8 mouse cellular contexts compared by ENCODE assay signal in genomic region chr9:40414904-40415766, GRCm38 (mm10).
DNase-seq lines count a peak whose midpoint lies in the region; ATAC-seq and TF ChIP-seq lines count a peak whose summit lies in the region.

No protein-coding gene starts in this region.

- H3K4me1 ChIP-seq in embryonic facial prominence, embryonic 10.5 days = no peaks in the 10 kb centered on the region
- H3K4me1 ChIP-seq in kidney, adult 2 months (ENCODE audit: control insufficient read depth, insufficient read depth, low read length) = no peaks in the 10 kb centered on the region
- H3K4me1 ChIP-seq in limb, embryonic 13.5 days = no peaks in the 10 kb centered on the region
- no peaks in the 10 kb centered on the region for H3K4me1 ChIP-seq in midbrain, embryonic 14.5 days (ENCODE audit: control insufficient read depth, insufficient read depth, low read length)
- H3K4me1 ChIP-seq in stomach, embryonic 16.5 days (ENCODE audit: control insufficient read depth, insufficient read depth, low read length) = no peaks in the 10 kb centered on the region

- H3K27me3 ChIP-seq in embryonic facial prominence, embryonic 10.5 days (replicated peaks; ENCODE audit: low read depth, poor library complexity, severe bottlenecking) = no peaks in the 10 kb centered on the region
- H3K27me3 ChIP-seq in kidney, adult 2 months (replicated peaks; ENCODE audit: control insufficient read depth, insufficient read depth, low read length) = no peaks in the 10 kb centered on the region
- no peaks in the 10 kb centered on the region for H3K27me3 ChIP-seq in limb, embryonic 13.5 days
- no peaks in the 10 kb centered on the region for H3K27me3 ChIP-seq in midbrain, embryonic 14.5 days (ENCODE audit: control insufficient read depth, insufficient read depth, low read length)
- H3K27me3 ChIP-seq in stomach, embryonic 16.5 days (ENCODE audit: control insufficient read depth, insufficient read depth, low read length) = no peaks in the 10 kb centered on the region

- no peaks in the 10 kb centered on the region for H3K9me3 ChIP-seq in embryonic facial prominence, embryonic 10.5 days
- no peaks in the 10 kb centered on the region for H3K9me3 ChIP-seq in limb, embryonic 13.5 days
- no peaks in the 10 kb centered on the region for H3K9me3 ChIP-seq in midbrain, embryonic 14.5 days (ENCODE audit: control insufficient read depth, low read length)
- no peaks in the 10 kb centered on the region for H3K9me3 ChIP-seq in stomach, embryonic 16.5 days (replicated peaks; ENCODE audit: control insufficient read depth, low read length)

- peak overlapping the region; percentile 91 for H3K4me2 ChIP-seq in limb, embryonic 13.5 days (replicated peaks)
- peak overlapping the region; percentile 86 for H3K4me2 ChIP-seq in midbrain, embryonic 14.5 days (ENCODE audit: low read length)
- H3K4me2 ChIP-seq in stomach, embryonic 16.5 days (ENCODE audit: low read depth, low read length) = peak overlapping the region; percentile 85

- peak overlapping the region; percentile 85 for H3K27ac ChIP-seq in embryonic facial prominence, embryonic 10.5 days (replicated peaks)
- peak overlapping the region; percentile 33; the same call in 1 of the 2 replicates for H3K27ac ChIP-seq in kidney, adult 2 months (ENCODE audit: insufficient read depth, low read depth, low read length)
- peak overlapping the region; percentile 61; the same call in 1 of the 2 replicates for H3K27ac ChIP-seq in limb, embryonic 13.5 days
- 0 out of 2 replicates have a peak overlapping the region, but pooled peaks have one; percentile 14 for H3K27ac ChIP-seq in midbrain, embryonic 14.5 days (replicated peaks; ENCODE audit: low read depth, low read length)
- peak overlapping the region; percentile 39; the same call in 1 of the 2 replicates for H3K27ac ChIP-seq in stomach, embryonic 16.5 days (ENCODE audit: low read length)

- peak; percentile 37 for TF ChIP-seq CTCF in kidney, adult 2 months (conservative IDR thresholded peaks at IDR 0.05; ENCODE audit: insufficient read depth, insufficient read length, low read depth, low read length)

- peak overlapping the region; percentile 76 for H3K4me3 ChIP-seq in embryonic facial prominence, embryonic 10.5 days
- peak overlapping the region; percentile 58 for H3K4me3 ChIP-seq in kidney, adult 2 months (ENCODE audit: insufficient read depth, low read depth, low read length)
- peak overlapping the region; percentile 58 for H3K4me3 ChIP-seq in limb, embryonic 13.5 days
- peak overlapping the region; percentile 50 for H3K4me3 ChIP-seq in midbrain, embryonic 14.5 days (replicated peaks; ENCODE audit: low read depth, low read length)
- H3K4me3 ChIP-seq in stomach, embryonic 16.5 days (replicated peaks; ENCODE audit: low read length) = peak overlapping the region; percentile 66

- ATAC-seq in limb, embryonic 13.5 days (ENCODE audit: low FRiP score, low read depth) = peak; percentile 48; the same call in 1 of the 2 replicates
- peak; percentile 57 for ATAC-seq in midbrain, embryonic 14.5 days (ENCODE audit: low FRiP score, low TSS enrichment)
- peak; percentile 63; the same call in 1 of the 2 replicates for ATAC-seq in stomach, embryonic 16.5 days (ENCODE audit: insufficient read depth, low FRiP score)

- 34% methylated on average over 18 of the region's 18 CpGs for WGBS in embryonic facial prominence, embryonic 10.5 days
- WGBS in kidney, adult 2 months = 33% methylated on average over 18 of the region's 18 CpGs
- 34% methylated on average over 18 of the region's 18 CpGs for WGBS in limb, embryonic 13.5 days
- 36% methylated on average over 18 of the region's 18 CpGs for WGBS in midbrain, embryonic 14.5 days
- WGBS in stomach, embryonic 16.5 days = 32% methylated on average over 18 of the region's 18 CpGs

- DNase-seq in 416B (ENCODE audit: low read depth) (peak; percentile 92), ZHBTc4 (ENCODE audit: low read depth, low spot score) (peak; percentile 89)
- peak; percentile 55 for DNase-seq in embryonic facial prominence, embryonic 10.5 days (ENCODE audit: low spot score)
- peak; percentile 80 to 82 for DNase-seq in heart, adult 9 months (ENCODE audit: low spot score in 2 of 2)
- peak; percentile 87 for DNase-seq in kidney, adult 2 months
- DNase-seq in midbrain, embryonic 14.5 days = peak; percentile 95

- no peak for TF ChIP-seq POLR2A in kidney, adult 2 months (IDR thresholded peaks at IDR 0.05; ENCODE audit: low read depth, low read length)

- no peaks in the 10 kb centered on the region for H3K36me3 ChIP-seq in embryonic facial prominence, embryonic 10.5 days (replicated peaks)
- H3K36me3 ChIP-seq in kidney, adult 2 months (ENCODE audit: control insufficient read depth, insufficient read depth, low read length) = no peaks in the 10 kb centered on the region
- no peaks in the 10 kb centered on the region for H3K36me3 ChIP-seq in limb, embryonic 13.5 days
- no peaks in the 10 kb centered on the region for H3K36me3 ChIP-seq in midbrain, embryonic 14.5 days (ENCODE audit: control insufficient read depth, insufficient read depth, low read length)
- H3K36me3 ChIP-seq in stomach, embryonic 16.5 days (ENCODE audit: control insufficient read depth, insufficient read depth, low read length) = no peaks in the 10 kb centered on the region

- peak overlapping the region; percentile 76 for H3K9ac ChIP-seq in limb, embryonic 13.5 days
- H3K9ac ChIP-seq in midbrain, embryonic 14.5 days (replicated peaks; ENCODE audit: low read length) = peak overlapping the region; percentile 57
- peak overlapping the region; percentile 83 for H3K9ac ChIP-seq in stomach, embryonic 16.5 days (ENCODE audit: low read length)

Comparison
In these comparisons a context has a peak if more than half of its experiments do, and no peak if none do; other contexts are left out.
1. Peak in every context shown above with its lines: DNase-seq, ATAC-seq, H3K4me3 ChIP-seq and H3K27ac ChIP-seq.
2. H3K27ac ChIP-seq: peak in every context shown above with its lines; median percentile 85 in embryonic facial prominence, embryonic 10.5 days; 61 in limb, embryonic 13.5 days; 39 in stomach, embryonic 16.5 days; 33 in kidney, adult 2 months; 14 in midbrain, embryonic 14.5 days.